Mouse (Mus musculus): ENCODE data around the gene Rnf220.

- TF ChIP-seq CTCF (IDR thresholded peaks at IDR 0.05; ENCODE audit: low read depth, low read length) (no peak), POLR2A (IDR thresholded peaks at IDR 0.05; ENCODE audit: borderline replicate concordance, low read depth, low read length) (no peak)
These were observed 142.2 kb downstream of the Rnf220 start for GRCm38 (mm10) chr4:117354651-117355050.
